Mouse (Mus musculus) cerebellum, postnatal 10 days (tissue): ENCODE measurements around the gene Plgrkt.
A peak's percentile ranks its signal among the peaks of the same experiment; 100 is the strongest.
"Not testable (repeated sequence)": the region's sequence is repeated elsewhere in the genome, so short reads cannot be mapped to it uniquely, and the experiment has no call there.

ENCODE experiments used
- DNase-seq, 2 experiments: peaks; one replicate each; pipeline ENCODE4 v3.0.0; 2021; ENCODE audit warnings: mixed read lengths in 2 of 2

The Plgrkt gene

DNA sequence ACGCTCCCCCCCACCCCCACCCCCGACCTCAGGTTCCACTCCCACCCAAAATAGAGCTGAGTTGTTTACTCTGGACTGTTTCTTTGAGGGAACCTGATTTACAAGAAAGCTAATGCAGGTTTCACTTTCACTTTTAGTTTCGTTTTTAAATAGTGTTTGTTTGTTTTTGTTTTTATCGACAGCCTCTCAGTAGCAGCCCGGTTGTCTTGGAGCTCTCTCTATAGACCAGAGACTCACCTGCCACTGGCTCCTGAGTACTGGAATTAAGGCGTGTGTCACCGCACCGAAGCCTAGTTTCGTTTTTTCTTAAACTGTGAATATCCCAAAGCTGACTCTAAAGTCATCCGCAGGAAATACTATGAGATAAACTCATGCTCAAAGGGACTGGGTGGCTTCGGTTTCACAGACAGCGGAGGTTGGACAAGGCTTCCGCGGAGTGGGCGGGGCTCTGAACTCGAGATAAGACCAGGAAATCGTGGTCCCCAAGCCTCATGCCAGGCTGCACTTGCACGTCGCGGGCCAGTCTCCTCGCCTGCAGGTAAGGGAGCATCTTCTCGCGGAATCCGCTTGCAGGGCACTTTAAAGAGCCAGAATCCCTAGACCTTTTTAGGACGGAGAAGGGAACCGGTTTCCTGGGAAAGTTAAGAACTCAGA is at the start of gene Plgrkt, which contains the start of gene Cd274:
Gene Plgrkt (minus strand): TSS at position 422 of the 654 bp plus-strand sequence.
Gene Cd274 (plus strand): TSS at position 487 of the 654 bp plus-strand sequence.
- peak; percentile 71 to 73 for DNase-seq

DNA sequence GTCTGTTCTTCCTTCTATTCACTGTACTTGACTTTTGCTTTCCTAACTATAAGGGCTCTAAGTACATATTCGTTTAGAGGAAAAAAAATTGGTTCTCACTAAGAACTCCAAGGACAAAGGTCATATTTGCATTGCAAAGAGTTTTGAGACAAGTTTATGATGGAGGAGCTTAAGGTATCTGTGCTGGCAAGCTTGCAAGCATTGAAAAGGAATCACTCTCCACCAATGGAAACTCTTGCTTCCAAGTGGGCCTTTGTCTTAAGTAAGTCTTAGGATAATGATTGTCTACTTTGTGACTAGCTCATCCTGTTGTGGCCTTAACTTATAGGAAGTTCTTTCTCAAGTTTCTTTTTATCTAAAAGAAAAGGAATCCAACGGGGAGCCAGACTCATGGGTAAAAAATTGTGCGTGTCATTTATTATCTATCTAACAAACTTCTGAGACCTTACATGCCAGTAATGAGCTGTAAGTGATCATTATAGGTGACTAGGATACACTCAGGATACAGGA is 49.3 kb upstream of the Plgrkt start:
- DNase-seq: no peak

DNA sequence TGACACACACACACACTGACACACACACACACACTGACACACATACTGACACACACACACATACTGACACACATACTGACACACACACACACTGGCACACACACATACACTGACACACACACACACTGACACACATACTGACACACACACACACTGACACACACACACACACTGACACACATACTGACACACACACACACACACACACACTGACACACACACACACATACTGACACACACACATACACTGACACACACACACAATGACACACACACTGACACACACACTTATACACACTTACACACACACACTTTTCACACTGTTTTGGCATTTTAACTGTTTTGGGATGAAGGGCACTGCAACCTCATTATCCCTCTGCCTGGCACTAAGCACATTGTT is 47.7 kb upstream of the Plgrkt start:
- DNase-seq: not testable (repeated sequence)

DNA sequence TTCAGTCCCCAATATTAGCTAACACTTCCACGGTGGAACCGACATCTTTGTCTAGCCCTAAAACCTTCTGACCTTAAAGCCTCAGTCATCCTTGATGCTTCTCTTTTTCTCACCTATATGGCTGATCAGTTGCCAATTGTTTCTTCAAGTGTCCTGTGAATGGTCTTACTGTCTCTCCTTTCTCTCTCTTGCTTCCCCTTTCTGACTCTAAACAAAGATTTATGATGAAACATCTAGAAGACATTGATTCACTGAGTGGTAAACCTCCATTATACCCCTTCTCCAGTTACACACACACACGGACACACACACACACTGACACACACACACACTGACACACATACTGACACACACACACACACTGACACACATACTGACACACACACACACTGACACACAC is 47.3 kb upstream of the Plgrkt start:
- DNase-seq: no peak

DNA sequence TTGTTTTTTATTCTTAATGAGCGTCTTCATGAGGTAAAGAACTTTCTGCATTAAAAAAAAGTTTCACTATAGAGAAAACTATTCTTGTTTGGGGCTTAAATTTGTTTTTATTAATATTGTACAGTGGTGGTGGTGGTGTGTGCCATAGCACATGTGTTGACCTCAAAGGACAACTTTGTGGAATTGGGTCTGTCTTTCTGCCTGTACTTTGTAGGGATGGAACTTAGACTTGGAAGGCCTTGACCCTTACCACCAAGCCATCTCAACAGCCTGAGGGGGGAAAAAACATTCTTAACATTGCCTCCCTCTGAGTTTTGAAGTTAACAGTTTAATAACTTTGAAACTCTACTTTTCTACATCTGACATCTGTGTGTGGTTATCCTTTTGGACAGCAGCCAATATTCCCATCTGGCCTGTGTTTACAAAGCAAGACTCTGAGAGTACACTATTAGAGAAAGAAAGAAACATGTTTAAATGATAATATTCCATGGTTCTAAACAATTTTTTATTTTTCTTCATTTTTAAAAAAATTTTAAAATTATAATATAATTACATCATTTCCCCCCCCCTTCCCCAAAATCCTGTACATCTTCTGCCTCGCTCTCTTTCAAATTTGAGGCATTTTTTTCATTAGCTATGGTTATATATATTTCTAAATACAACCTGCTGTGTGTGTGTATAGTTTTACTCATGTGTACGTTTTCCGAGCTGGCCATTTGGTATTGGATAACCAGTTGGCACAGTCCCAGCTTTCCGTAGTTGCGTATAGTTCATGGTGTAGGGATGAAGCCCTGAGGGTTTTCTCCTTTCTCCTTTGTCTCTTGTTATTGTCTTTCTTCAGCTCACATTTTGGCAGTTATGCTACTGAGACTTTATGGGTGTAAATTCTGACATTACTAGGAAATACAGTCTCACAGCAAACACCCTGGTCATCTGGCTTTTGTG is 45.6 kb upstream of the Plgrkt start:
- peak; percentile 69 to 72 for DNase-seq

DNA sequence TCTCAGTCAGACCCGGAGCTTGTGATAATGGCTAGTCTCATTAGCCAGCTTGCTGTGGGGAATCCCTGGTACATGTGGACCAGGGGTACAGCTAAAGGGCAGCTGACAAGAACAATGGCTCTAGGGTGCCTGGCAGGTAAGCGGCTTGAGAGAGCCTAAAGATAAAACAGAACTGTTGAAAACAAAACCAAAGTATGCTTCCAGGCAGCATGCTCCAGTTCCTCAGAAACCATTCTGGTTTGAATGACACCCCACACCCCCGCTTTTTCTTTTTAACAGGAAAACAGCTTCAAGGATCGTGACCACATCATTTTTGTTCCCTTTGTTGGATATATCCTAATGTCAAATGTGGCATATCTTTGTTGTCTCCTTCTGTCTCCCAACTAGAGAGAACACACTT is 43.4 kb upstream of the Plgrkt start, which contains the start of gene Pdcd1lg2:
Gene Pdcd1lg2 (plus strand): TSS at position 301 of the 400 bp plus-strand sequence.
- no peak for DNase-seq

DNA sequence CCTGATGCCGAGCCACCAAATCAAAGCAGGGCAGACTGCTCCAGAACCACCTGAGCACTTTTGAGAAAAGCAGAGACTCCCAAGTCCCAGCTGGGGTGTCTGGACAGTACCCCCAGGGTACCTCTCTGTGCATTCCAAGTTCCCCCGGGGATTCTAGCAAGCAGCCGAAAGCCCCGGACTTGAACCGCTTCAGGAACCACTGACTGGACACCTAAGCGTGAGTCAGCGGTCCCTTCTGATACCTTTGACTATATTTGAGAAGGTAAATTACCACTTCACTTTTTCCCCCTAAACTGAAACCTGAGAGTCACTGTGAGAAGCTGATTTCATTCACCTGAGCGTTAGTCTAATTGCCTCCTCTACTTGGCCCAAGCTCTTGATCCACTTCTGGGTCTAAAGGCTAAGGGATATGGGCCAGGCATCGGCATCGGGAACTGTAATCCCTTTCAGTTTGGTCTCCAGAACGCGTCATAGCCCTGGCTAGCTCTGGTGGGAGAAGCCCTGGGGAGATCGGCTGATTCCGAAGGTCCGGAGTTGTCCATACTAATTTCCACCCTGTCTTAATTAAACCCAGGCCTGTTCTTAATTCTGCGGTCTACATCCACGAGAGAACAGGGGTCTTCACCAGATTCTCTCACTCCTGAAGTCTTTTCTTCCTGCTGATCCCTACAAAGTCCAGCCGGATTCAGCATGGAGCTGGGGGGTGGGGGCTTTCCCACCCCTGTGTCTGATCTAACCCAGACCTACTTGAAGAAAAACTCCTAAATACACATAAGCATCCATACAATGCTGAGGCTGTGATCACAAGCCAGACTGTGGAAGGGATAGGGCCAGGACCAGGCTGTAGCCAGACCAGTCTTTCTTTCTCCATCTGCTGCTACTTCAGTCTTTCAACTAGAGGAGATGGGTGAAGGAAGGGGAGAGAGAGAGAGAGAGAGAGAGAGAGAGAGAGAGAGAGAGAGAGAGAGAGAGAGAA is 39.1 kb upstream of the Plgrkt start:
- no peak for DNase-seq

DNA sequence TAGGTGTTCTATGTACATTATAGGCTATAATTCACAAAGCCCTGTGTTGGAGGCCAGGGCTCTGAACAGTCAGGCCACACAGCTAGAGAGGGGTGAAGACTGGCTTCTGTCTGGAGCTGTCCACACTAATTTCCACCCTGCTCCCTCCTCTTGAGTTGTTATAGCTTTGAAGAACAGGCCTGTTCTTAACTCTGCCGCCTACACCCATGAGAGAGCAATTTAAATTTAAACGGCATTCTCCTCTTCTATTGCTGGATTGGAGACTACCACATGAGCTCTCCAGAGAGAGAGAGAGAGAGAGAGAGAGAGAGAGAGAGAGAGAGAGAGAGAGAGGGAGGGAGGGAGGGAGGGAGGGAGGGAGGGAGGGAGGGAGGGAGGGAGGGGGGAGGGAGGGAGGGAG is 38.2 kb upstream of the Plgrkt start:
- DNase-seq: no peak

DNA sequence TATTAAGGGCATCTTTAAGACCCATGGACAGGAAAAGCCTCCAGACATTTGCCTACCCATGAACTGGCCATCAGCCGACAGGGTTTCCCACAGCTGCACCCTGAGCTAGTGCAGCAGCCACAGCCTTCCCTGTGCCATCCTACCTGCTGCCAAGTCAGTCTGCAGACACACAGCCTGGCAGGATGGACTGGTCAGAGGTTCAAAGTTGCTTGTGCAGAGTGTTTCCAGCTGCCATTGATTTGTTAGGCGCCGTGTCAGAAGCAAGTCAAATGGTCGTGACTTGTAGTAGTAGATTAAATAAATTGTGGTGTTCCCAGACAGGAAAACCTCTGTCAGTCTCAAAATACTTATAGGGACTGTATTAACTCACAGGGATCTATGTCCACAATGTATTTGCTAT is 36.1 kb upstream of the Plgrkt start:
- no peak for DNase-seq

DNA sequence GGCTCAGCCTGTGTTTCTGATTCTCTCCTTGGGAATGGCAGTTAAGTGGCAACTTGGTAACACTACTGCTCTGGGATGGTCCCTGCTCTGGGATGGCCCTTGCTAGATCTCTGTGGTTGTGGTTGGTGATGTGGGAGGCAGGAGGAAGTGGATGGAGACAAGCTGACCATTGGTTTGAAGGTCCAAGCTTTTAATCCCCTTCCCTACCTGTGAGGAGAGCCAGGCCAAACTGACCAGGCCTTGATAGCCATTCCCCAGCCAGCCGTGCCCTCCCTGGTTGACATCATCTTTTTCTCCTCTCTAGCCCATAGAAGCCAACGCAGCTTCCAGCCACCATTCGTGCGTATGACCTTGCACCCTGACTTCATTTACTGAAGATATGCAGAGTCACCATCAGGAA is 35.4 kb upstream of the Plgrkt start:
- no peak for DNase-seq

DNA sequence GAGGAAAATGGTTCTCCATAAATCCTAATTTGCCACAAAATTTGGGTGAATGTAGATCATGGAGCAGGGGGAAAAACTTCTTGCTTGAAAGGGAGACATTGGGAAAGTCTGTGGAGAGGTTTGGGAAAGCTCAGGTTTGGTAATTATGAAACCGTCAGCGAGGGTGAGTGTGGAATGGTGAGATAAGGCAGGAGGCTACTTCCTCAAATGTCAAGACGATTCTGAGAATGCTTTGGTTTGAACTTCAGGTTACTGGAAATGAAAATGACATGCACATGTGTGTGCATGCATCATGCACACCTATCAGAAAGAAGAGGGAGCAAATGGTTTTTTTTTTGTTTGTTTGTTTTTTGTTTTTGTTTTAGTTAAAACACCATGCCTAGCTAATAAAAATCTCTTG is 33.3 kb upstream of the Plgrkt start:
- DNase-seq: no peak

DNA sequence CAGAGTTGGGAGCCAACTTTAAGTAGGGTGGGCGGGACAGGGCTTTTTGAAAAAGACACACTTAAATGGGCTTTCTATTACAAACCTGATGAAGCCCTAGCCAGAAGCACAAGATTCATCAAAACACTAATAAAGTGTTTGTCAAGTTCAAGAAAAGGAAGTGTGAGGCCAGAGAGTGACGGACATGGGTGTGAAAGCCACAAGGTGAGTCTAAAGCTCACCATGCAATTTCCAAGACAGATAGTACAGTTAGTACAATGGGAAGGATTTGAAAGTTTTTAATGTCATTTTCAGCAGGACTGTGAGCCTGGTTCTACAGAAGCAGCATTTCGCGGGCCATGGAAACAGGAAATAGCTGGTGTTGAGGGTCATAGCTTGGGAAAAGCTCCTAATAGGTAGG is 32.6 kb upstream of the Plgrkt start:
- DNase-seq: no peak

DNA sequence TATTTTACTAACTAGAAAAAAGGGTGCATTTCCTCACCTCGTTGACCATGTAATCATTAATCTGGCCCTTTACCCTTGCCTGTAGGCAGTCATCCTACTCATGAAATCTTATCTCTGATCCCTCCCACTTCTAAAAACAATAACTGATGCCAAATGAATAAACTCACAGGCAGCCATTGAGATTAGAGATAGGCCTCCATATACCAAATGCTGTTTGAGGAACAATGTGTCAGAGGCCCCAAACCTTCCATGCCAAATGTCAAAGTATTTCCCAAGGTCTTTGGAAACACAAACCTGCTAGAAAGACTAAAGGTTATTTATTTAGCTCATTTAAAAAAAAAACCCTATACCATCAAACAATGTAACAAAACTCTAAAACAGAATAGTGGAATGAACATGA is 29.2 kb upstream of the Plgrkt start:
- DNase-seq: no peak

DNA sequence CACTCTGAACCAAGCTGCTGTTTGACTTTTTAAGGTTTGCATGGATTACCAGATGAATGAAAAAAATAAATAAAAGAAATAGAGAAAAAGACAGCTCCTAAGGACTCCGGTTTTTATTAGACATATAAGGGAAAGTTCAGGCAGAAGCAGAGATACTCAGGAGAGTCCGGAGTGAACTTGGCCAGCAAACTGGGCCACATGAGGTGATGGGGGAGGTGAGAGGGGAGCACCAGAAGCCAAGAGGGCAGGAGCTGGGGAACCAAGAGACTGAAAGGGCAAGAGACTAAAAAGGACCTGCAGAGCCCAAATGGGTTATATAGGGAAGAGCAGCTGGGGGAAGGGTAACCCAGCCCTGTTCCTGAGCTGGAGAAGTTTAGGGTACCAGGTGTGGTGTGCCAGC is 27.5 kb upstream of the Plgrkt start:
- no peak for DNase-seq

DNA sequence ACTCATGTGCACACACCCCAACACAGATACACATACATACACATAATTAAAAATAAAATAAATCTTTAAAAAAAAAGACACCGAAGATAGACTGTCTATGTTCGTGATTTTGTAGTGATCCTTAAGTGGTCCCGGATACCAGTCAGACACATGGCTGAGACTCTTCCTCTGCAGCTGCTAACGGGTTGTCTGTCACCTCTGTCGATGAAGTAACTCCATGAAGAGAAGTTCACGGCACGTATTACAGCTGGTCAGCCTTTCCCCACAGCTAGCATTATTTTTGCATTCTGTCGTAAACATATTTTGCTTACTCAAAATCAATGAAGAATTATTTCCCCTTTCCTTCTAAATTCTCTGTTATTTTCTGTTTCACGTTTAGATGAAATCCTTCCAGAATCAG is 26.1 kb upstream of the Plgrkt start:
- DNase-seq: no peak

DNA sequence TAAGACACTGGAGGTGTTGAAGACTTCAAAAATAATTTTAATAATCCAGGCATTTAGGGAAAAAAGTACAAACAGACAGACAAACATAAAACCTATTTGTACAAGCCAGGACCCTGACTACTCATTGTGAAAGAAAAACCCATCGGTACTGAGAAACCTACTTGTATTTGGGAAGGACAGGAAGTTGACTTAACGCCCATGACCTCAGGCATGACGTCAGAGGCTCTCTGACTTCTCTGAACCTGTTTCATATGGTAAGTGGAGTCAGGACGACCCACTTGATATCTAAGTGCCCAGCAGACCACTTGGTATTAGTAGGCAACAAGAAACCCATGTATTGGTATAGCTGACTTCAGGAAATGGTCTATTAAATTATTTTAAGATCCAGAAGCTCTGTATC is 24.1 kb upstream of the Plgrkt start:
- DNase-seq: no peak

DNA sequence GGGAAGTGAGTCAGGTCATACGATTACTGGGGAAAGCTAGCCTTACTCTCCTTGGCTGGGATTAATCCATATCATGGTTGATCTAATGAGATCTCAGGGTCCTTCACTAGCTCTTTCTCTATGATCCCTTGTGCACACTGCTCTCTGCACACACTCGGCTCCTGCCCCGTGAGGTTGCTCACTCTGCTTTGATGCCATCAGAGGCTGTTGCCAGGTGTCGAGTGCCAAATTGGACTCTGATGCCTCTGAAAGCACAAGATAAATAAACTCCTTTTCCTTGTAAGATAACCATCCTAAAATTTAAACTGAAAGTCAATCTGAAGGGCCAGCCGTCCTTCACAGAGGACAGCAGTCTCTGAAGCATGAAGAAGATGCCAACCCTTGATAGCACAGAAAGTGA is 23.3 kb upstream of the Plgrkt start:
- DNase-seq: no peak

DNA sequence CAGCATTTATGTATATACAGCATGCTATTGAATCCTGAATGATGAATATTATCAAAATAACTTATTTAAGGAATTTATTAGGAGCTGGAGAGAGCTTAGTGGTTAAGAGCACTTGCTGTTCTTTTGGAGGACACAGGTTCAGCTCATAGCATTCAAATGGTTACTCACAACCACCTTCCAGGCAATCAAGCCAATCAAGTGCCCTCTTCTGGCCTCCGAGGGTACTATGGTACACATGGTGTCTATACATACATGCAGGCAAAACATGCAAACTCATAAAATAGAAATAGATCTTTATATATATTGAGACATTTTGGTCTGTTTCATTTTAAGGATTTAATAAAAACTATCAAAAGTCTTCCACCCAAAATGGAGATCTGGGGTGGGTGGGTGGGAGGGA is 21.6 kb upstream of the Plgrkt start:
- no peak for DNase-seq

DNA sequence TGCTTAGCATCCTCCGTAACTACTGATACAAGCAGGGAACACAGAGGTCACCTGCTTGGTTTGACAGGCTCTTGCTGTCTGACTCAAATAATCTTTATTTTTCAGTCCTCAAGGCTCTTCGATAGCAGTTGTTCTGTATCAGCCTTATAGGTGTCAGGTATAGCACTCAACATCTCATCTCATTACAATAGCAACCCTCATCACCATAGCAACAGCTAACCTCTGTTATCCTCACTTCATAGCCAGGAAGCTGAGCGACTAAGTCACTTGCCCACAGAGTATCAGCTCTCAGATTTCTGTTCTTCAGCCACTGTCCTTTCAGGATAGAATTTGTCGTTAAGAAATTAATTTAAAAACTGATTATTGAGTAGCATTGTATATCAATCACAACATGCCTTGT is 18.6 kb upstream of the Plgrkt start:
- DNase-seq: no peak

DNA sequence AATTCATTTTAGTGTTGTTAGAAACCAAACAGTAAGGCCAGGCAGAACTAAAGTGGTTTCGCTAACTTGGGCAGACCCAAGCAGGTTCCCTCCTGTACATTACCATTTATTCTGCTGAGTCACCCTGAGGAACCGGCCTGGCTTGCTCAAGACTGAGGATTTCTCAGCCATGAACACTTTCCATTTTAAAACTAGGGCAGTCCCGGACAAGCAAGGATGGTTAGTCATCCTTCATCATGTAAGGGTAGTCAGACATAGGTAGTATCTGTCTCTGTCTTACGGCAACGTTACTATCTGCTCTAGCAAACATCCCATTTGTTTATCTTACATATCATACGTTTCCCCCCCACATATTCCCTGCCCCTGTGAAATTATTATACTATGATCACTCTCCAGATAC is 17.8 kb upstream of the Plgrkt start:
- no peak for DNase-seq

DNA sequence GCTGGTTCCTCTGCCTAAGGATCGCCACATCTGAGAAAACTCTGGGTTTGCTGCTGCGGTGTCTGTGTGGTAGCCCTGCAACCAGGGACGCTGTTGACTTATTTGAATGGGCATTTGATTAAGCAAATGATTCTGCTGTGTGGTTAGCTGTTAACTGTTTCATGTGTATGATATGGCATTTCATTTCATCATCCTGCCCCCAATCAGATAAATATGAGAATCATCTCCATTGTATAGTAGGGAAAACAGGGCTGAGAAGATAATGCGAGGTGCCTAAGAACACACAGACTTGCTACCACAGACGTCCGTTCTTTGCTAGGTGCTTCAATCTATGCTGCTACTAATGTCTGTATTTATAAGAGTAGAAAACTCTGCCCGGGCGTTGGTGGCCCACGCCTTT is 17.2 kb upstream of the Plgrkt start:
- DNase-seq: no peak

DNA sequence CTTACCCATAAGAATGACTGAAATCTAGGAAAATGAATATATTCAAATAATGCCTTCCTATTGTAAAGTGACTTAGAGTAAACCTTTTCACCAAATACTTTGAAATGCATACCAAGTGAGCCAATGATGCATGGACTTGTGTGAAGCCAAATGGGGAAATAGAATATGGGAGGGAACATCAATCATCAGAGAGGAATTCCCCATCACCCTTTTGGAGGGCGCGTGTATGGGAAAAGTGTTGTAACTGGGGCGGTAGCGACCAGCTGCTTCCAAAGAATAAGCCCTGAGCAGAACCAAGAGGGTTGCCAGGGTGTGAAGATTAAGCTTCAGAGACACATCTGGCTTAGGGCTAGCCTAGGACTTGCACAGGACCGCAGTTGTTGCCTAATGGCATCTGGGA is 16.2 kb upstream of the Plgrkt start:
- DNase-seq: no peak
